ENCODE assay signal across 8 mouse cellular contexts in the genomic region with DNA sequence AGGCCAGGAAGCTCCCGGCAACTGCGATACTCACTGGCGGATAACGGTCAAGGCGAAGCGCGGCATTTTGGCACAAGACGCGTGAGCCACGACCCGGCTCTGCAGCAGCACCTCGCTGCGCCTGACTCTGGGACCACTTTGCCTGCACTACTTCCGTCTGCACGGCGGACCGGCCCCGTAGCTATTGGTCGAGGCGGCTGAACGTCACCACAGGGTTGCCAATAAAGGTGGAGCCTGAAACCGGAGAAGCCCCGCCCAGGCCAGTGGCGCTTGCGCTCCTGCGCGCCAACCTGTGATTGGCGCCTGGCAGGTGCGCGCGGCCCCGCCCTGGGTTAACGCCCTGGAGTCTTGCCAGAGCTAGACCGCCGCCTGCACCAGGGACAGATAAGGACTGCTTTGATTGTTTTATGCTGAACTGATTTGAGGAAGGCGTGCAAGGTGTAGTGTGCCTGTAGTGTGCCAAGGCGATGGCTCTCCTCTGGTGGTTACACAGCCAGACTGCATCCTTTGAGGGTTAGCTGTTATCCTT. TPM values are rescaled to one million over a fixed set of nuclear protein-coding genes. Genes with fewer than 3 reads are reported as not detected.
DNase-seq lines count a peak whose midpoint lies in the region; ATAC-seq and TF ChIP-seq lines count a peak whose summit lies in the region.

Tigar (minus strand) TSS at position 156 of the 529 bp plus-strand sequence.

- 0 out of 2 replicates have a peak within 1 kb of the TSS, but pooled peaks have one; percentile 4 for H3K27ac ChIP-seq in ES-E14 (ENCODE audit: insufficient read depth, low read depth, low read length, poor library complexity, severe bottlenecking)
- H3K27ac ChIP-seq in forebrain, embryonic 15.5 days (replicated peaks): peak within 1 kb of the TSS; percentile 38

- intact Hi-C loops in heart, postnatal 25 days (cut with DNase I): no loop called here

- peak within 1 kb of the TSS; percentile 85 for H3K4me2 ChIP-seq in forebrain, embryonic 15.5 days (replicated peaks)

- under 1% methylated on average over 37 of the region's 37 CpGs for WGBS in forebrain, embryonic 15.5 days
- under 1% methylated on average over 37 of the region's 37 CpGs for WGBS in lung, adult 2 months

- peak within 1 kb of the TSS; percentile 84 for H3K9ac ChIP-seq in ES-E14 (ENCODE audit: insufficient read depth, low read depth, low read length, poor library complexity, severe bottlenecking)
- H3K9ac ChIP-seq in forebrain, embryonic 15.5 days (replicated peaks): peak within 1 kb of the TSS; percentile 48

- in situ Hi-C loops in ES-E14 (cut with MboI; ENCODE audit: low sequenced_read_pairs in 2 of 2, unreplicated experiment in 2 of 2): loop anchor here in 1 of 2 experiments (10.0 kb wide), 1 partner anchor 165 kb away; no protein-coding TSS in a partner anchor

- ATAC-seq in forebrain, embryonic 15.5 days (replicated peaks): peak; percentile 99
- ATAC-seq in neutrophil, adult 5-6 weeks (ENCODE audit: extremely low read depth, insufficient number of reproducible peaks, low FRiP score, poor library complexity, severe bottlenecking): peak; percentile 97

- H3K4me1 ChIP-seq in ES-E14 (ENCODE audit: control insufficient read depth in 2 of 2, insufficient read depth in 2 of 2, low read length in 2 of 2, poor library complexity in 1 of 2): peaks cover 4 to 9% of the 10 kb centered on the region in 2 experiments
- H3K4me1 ChIP-seq in forebrain, embryonic 15.5 days: peaks cover 20% of the 10 kb centered on the region
- H3K4me1 ChIP-seq in lung, adult 2 months (ENCODE audit: control insufficient read depth, insufficient read depth, low read length): no peaks in the 10 kb centered on the region; the same call in none of the 2 replicates

- peak; percentile 95 for DNase-seq in ES-E14 (ENCODE audit: low read depth, low spot score)
- peak; percentile 96 for DNase-seq in cerebellum, adult 11-12 months
- peak; percentile 84 for DNase-seq in heart, postnatal 25 days (ENCODE audit: low spot score)
- peak; percentile 92 to 96 for DNase-seq in layer of hippocampus, adult 18-20 months (ENCODE audit: low spot score in 2 of 2)
- peak; percentile 93 for DNase-seq in lung, adult 2 months
- peak; percentile 87 to 92 for DNase-seq in thymus, adult 18-20 months

- peak; percentile 91; the same call in 1 of the 2 replicates for TF ChIP-seq POLR2A in lung, adult 2 months (IDR thresholded peaks at IDR 0.05; ENCODE audit: borderline replicate concordance, extremely low read depth, low read depth, low read length)

- peak within 1 kb of the TSS; percentile 77 to 86 for H3K4me3 ChIP-seq in ES-E14 (ENCODE audit: insufficient read depth in 1 of 2, low read depth in 1 of 2, low read length in 2 of 2, poor library complexity in 1 of 2, severe bottlenecking in 1 of 2)
- H3K4me3 ChIP-seq in forebrain, embryonic 15.5 days: peak within 1 kb of the TSS; percentile 61
- H3K4me3 ChIP-seq in lung, adult 2 months (replicated peaks; ENCODE audit: extremely low read depth, low read depth, low read length): peak within 1 kb of the TSS; percentile 85

- H3K36me3 ChIP-seq in ES-E14 (ENCODE audit: control insufficient read depth, insufficient read depth, low read length, poor library complexity, severe bottlenecking): no peaks in the 10 kb centered on the region
- H3K36me3 ChIP-seq in forebrain, embryonic 15.5 days: no peaks in the 10 kb centered on the region

- no peaks in the 10 kb centered on the region for H3K9me3 ChIP-seq in ES-E14 (ENCODE audit: control insufficient read depth, insufficient read depth, low read depth, low read length)
- H3K9me3 ChIP-seq in forebrain, embryonic 15.5 days: no peaks in the 10 kb centered on the region

- H3K27me3 ChIP-seq in forebrain, embryonic 15.5 days: no peaks in the 10 kb centered on the region

- TF ChIP-seq CTCF in lung, adult 2 months (IDR thresholded peaks at IDR 0.05; ENCODE audit: insufficient read depth, low read length): no peak

TF ChIP-seq in ES-E14, 5 proteins besides CTCF, POLR2A, EP300 and RAD21:
- no peak for TF ChIP-seq HCFC1 (IDR thresholded peaks at IDR 0.05; ENCODE audit: borderline replicate concordance, insufficient read depth, low read length)
- TF ChIP-seq ZC3H11A (IDR thresholded peaks at IDR 0.05; ENCODE audit: borderline replicate concordance, low read depth, low read length): no peak
- TF ChIP-seq CHD2 (IDR thresholded peaks at IDR 0.05; ENCODE audit: low read depth, low read length): no peak
- TF ChIP-seq ZNF384 (IDR thresholded peaks at IDR 0.05; ENCODE audit: low read depth, low read length): no peak
- no peak for TF ChIP-seq MAFK (IDR thresholded peaks at IDR 0.05; ENCODE audit: insufficient read depth, low read depth, low read length)

RNA-seq across cellular contexts. Expression of gene Tigar, which starts in this region (rescaled TPM):
- 19.7 and 22.9 TPM in 2 replicates for total RNA-seq in ES-E14 (2012; rRNA removed)
- 9.2 and 10.0 TPM in 2 replicates for polyA plus RNA-seq in forebrain, embryonic 15.5 days (2015; fragmentation: Nextera tagmentation; extraction: Ambion mirVana)
- total RNA-seq in heart, postnatal 25 days (2021): 10 to 100 TPM; 41.9 to 50.4 TPM
- total RNA-seq in layer of hippocampus, adult 18-20 months (2021): 10 to 100 TPM; 27.9 to 30.7 TPM
- polyA plus RNA-seq in lung, adult 2 months (2012; rRNA removed): 2.7 and 4.1 TPM in 2 replicates
- 4.1 and 7.0 TPM in 2 replicates for total RNA-seq in neutrophil, adult 5-6 weeks (2017)

Comparison
In these comparisons a context has a peak if more than half of its experiments do, and no peak if none do; other contexts are left out.
1. Peak in every context shown above with its lines: DNase-seq, ATAC-seq, H3K4me3 ChIP-seq and H3K27ac ChIP-seq.